18 mouse cellular contexts compared by ENCODE assay signal in the genomic region with DNA sequence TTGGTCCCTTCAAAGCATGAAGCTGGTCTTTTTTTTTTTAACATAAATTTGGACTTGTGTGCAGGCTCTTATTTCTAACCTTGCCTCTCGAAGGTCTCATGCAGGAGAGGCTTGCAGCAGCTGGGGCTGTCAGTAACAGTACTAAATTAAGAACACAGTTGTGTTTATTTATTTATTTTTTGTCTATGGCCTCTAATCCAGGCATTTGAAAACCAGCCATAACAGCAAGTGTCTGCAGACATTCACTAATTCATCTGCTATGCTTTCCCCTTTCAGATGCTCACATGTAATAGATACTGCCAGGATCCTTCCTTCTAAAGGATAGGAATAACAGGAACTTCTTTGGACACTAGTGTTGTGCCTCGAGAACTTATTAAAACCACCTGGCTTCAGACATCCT.
"Had no signal": no experiment of that assay in that cellular context is flagged by ENCODE, and none has a peak within 500 bp of the region (broad histone marks: within the 10 kb centered on the region; RNA-seq: fewer than 3 reads in every experiment).

No protein-coding gene starts in this region.

- H3K4me3 ChIP-seq: left cerebral cortex, adult 2 months; limb, embryonic 12.5 days; liver, embryonic 12.5 days; megakaryocyte, embryonic 14.5 days; midbrain, embryonic 12.5 days; neural tube, embryonic 15.5 days; stomach, embryonic 15.5 days had no signal

- H3K27ac ChIP-seq: left cerebral cortex, adult 2 months; limb, embryonic 12.5 days; liver, embryonic 12.5 days; macrophage; midbrain, embryonic 12.5 days; neural tube, embryonic 15.5 days; stomach, embryonic 15.5 days had no signal

- H3K9me3 ChIP-seq: limb, embryonic 12.5 days; liver, embryonic 12.5 days; megakaryocyte, embryonic 14.5 days; midbrain, embryonic 12.5 days; neural tube, embryonic 15.5 days; stomach, embryonic 15.5 days had no signal

- H3K4me1 ChIP-seq: limb, embryonic 12.5 days; liver, embryonic 12.5 days; midbrain, embryonic 12.5 days; neural tube, embryonic 15.5 days; stomach, embryonic 15.5 days had no signal

- H3K27me3 ChIP-seq: limb, embryonic 12.5 days; liver, embryonic 12.5 days; midbrain, embryonic 12.5 days; neural tube, embryonic 15.5 days; stomach, embryonic 15.5 days had no signal

- ATAC-seq: intestine, embryonic 16.5 days; liver, embryonic 12.5 days; midbrain, embryonic 16.5 days had no signal

- H3K9ac ChIP-seq: limb, embryonic 12.5 days; liver, embryonic 12.5 days; lung, embryonic 14.5 days; midbrain, embryonic 12.5 days; neural tube, embryonic 15.5 days; stomach, embryonic 15.5 days had no signal

- H3K4me2 ChIP-seq: limb, embryonic 12.5 days; liver, embryonic 12.5 days; lung, embryonic 14.5 days; midbrain, embryonic 12.5 days; neural tube, embryonic 15.5 days; stomach, embryonic 15.5 days had no signal

- DNase-seq: kidney, adult 2 months; kidney, postnatal 25 days; lung, embryonic 14.5 days; lung, postnatal 14 days; retina, postnatal 1 day; right cerebral cortex, postnatal 14 days; thymus, adult 2 months; thymus, postnatal 25 days had no signal

- H3K36me3 ChIP-seq: limb, embryonic 12.5 days; liver, embryonic 12.5 days; midbrain, embryonic 12.5 days; neural tube, embryonic 15.5 days; stomach, embryonic 15.5 days had no signal
